Mouse (Mus musculus): ENCODE data around the gene Gclm. TPM values are rescaled to one million over a fixed set of nuclear protein-coding genes. Genes with fewer than 3 reads are reported as not detected.
A peak's percentile ranks its signal among the peaks of the same experiment; 100 is the strongest.
"Not testable (repeated sequence)": the region's sequence is repeated elsewhere in the genome, so short reads cannot be mapped to it uniquely, and the experiment has no call there.

The Gclm gene
- polyA plus RNA-seq, 1 experiment = 23.2 TPM

- no peaks in the 10 kb centered on the region for H3K36me3 ChIP-seq (ENCODE audit: control insufficient read depth, insufficient read depth)
- H3K27me3 ChIP-seq (ENCODE audit: control insufficient read depth, insufficient read depth, insufficient read length) = no peaks in the 10 kb centered on the region
- H3K4me2 ChIP-seq (ENCODE audit: low read depth) = no peak overlapping the region
- H3K4me3 ChIP-seq = no peak overlapping the region
- H3ac ChIP-seq (ENCODE audit: control insufficient read depth, insufficient read length) = no peak overlapping the region
- no peak for TF ChIP-seq USF1 (IDR thresholded peaks at IDR 0.05; ENCODE audit: low read depth)
- no peak for TF ChIP-seq REST (IDR thresholded peaks at IDR 0.05; ENCODE audit: insufficient read depth, insufficient read length)
- TF ChIP-seq TCF3 (IDR thresholded peaks at IDR 0.05; ENCODE audit: insufficient read length, low read depth) = no peak
- TF ChIP-seq MYOD1 (IDR thresholded peaks at IDR 0.05; ENCODE audit: control insufficient read depth in 1 of 3, insufficient read length in 2 of 3, low read depth in 2 of 3) = no peak
- no peak for TF ChIP-seq TCF12 (IDR thresholded peaks at IDR 0.05; ENCODE audit: insufficient read depth, poor library complexity, severe bottlenecking)
- TF ChIP-seq MYOG (IDR thresholded peaks at IDR 0.05; ENCODE audit: control insufficient read depth in 1 of 3, insufficient read depth in 1 of 3, insufficient read length in 2 of 3, low read depth in 2 of 3) = no peak
- no peak for TF ChIP-seq MAX (IDR thresholded peaks at IDR 0.05; ENCODE audit: low read depth)
- TF ChIP-seq CEBPB (IDR thresholded peaks at IDR 0.05; ENCODE audit: insufficient read depth, poor library complexity, severe bottlenecking) = no peak
- TF ChIP-seq POLR2AphosphoS2 (IDR thresholded peaks at IDR 0.05; ENCODE audit: insufficient read length, low read depth) = no peak
- no peak for TF ChIP-seq SRF (IDR thresholded peaks at IDR 0.05; ENCODE audit: control insufficient read depth, insufficient read length, low read depth)
- TF ChIP-seq E2F4 (IDR thresholded peaks at IDR 0.05; ENCODE audit: insufficient read depth) = no peak
- H3K79me2 ChIP-seq (ENCODE audit: control insufficient read depth, insufficient read depth) = no peaks in the 10 kb centered on the region
Observed at GRCm38 (mm10) chr3:122211446-122212125, 33.8 kb upstream of the Gclm start.

DNA sequence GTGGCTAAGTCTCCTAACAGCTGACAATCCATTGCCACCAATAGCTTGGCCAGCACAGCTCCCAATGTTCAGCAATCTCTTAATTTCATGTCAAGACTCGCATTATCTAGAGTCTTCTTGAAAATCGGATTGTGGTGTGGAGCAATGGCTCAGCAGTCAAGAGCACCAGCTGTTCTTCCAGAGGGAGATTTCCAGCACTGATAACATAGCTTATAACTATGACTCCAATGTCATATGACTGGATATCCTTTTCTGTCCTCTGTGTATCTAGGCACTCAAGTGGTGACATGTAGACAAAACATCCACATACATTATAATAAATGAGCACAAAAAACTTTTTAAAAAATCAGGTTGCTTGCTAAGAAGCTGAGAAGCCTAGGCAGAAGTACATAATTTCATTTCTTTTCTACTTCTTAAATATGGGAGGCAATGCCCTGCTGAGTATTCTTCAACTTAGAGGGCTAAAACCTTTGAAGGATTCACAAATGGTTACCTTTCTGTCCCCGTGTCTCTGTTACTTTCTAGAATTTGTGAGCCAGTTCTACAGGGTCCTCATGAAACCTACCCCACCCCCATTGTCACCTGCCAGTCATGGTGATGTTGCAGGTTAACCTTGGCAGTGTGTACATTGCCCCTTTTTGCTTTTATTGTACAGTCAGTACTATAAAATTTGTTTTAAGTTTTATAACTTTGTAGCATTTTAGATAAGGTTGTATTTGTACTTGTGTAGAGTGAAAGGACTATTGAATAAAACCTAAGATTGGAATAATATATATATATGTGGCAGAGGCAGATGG is 23.9 kb upstream of the Gclm start:
- Histone ChIP-seq H3K36me3 (ENCODE audit: control insufficient read depth, insufficient read depth) (no peaks in the 10 kb centered on the region), H3K4me2 (ENCODE audit: low read depth) (no peak overlapping the region), H3K27me3 (ENCODE audit: control insufficient read depth, insufficient read depth, insufficient read length) (peaks cover 10% of the 10 kb centered on the region), H3K4me3 (no peak overlapping the region), H3K79me2 (ENCODE audit: control insufficient read depth, insufficient read depth) (no peaks in the 10 kb centered on the region), H3ac (ENCODE audit: control insufficient read depth, insufficient read length) (no peak overlapping the region)
- TF ChIP-seq USF1 (IDR thresholded peaks at IDR 0.05; ENCODE audit: low read depth) (no peak), TCF3 (IDR thresholded peaks at IDR 0.05; ENCODE audit: insufficient read length, low read depth) (no peak), MAX (IDR thresholded peaks at IDR 0.05; ENCODE audit: low read depth) (no peak), MYOD1 (IDR thresholded peaks at IDR 0.05; ENCODE audit: control insufficient read depth in 1 of 3, insufficient read length in 2 of 3, low read depth in 2 of 3) (no peak), MYOG (IDR thresholded peaks at IDR 0.05; ENCODE audit: control insufficient read depth in 1 of 3, insufficient read depth in 1 of 3, insufficient read length in 2 of 3, low read depth in 2 of 3) (no peak), TCF12 (IDR thresholded peaks at IDR 0.05; ENCODE audit: insufficient read depth, poor library complexity, severe bottlenecking) (no peak), POLR2A (IDR thresholded peaks at IDR 0.05; ENCODE audit: insufficient read length, low read depth) (no peak), E2F4 (IDR thresholded peaks at IDR 0.05; ENCODE audit: insufficient read depth) (no peak), POLR2AphosphoS2 (IDR thresholded peaks at IDR 0.05; ENCODE audit: insufficient read length, low read depth) (no peak), SRF (IDR thresholded peaks at IDR 0.05; ENCODE audit: control insufficient read depth, insufficient read length, low read depth) (no peak)

DNA sequence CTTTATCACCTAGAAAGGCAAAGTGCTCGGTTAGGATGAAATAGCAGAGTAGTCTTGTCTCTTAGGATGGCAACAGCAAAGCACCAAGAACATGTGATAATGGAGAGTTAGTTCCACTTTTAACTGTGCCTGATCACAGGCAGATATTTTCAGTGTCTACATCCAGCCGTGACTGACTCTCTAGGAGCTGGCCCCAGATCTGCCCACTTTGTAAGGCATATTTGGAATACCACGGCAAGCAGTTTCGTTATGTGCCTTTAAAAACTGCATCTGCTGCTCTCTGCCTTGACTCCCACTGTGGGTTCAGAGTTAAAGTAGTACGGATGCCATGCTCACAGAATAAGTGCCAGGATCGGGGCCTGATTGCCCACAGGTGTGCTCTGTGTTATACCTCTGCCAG is 18.4 kb upstream of the Gclm start:
- peak overlapping the region; percentile 30 for H3K4me2 ChIP-seq (ENCODE audit: low read depth)

GRCm38 (mm10) chr3:122235772-122236171 is 9.6 kb upstream of the Gclm start:
- Histone ChIP-seq H3K4me2 (ENCODE audit: low read depth) (no peak overlapping the region), H3ac (ENCODE audit: control insufficient read depth, insufficient read length) (no peak overlapping the region), H3K4me3 (no peak overlapping the region), H3K36me3 (ENCODE audit: control insufficient read depth, insufficient read depth) (no peaks in the 10 kb centered on the region), H3K27me3 (ENCODE audit: control insufficient read depth, insufficient read depth, insufficient read length) (peaks cover 19% of the 10 kb centered on the region), H3K79me2 (ENCODE audit: control insufficient read depth, insufficient read depth) (no peaks in the 10 kb centered on the region)
- no peak for TF ChIP-seq MYOD1 (IDR thresholded peaks at IDR 0.05; ENCODE audit: control insufficient read depth in 1 of 3, insufficient read length in 2 of 3, low read depth in 2 of 3)
- TF ChIP-seq MAX (IDR thresholded peaks at IDR 0.05; ENCODE audit: low read depth) = no peak
- no peak for TF ChIP-seq USF1 (IDR thresholded peaks at IDR 0.05; ENCODE audit: low read depth)
- no peak for TF ChIP-seq CEBPB (IDR thresholded peaks at IDR 0.05; ENCODE audit: insufficient read depth, poor library complexity, severe bottlenecking)
- TF ChIP-seq POLR2AphosphoS2 (IDR thresholded peaks at IDR 0.05; ENCODE audit: insufficient read length, low read depth) = no peak
- no peak for TF ChIP-seq MYOG (IDR thresholded peaks at IDR 0.05; ENCODE audit: control insufficient read depth in 1 of 3, insufficient read depth in 1 of 3, insufficient read length in 2 of 3, low read depth in 2 of 3)
- no peak for TF ChIP-seq SRF (IDR thresholded peaks at IDR 0.05; ENCODE audit: control insufficient read depth, insufficient read length, low read depth)
- no peak for TF ChIP-seq TCF12 (IDR thresholded peaks at IDR 0.05; ENCODE audit: insufficient read depth, poor library complexity, severe bottlenecking)
- no peak for TF ChIP-seq POLR2A (IDR thresholded peaks at IDR 0.05; ENCODE audit: insufficient read length, low read depth)
- TF ChIP-seq REST (IDR thresholded peaks at IDR 0.05; ENCODE audit: insufficient read depth, insufficient read length) = no peak
- no peak for TF ChIP-seq E2F4 (IDR thresholded peaks at IDR 0.05; ENCODE audit: insufficient read depth)
- TF ChIP-seq TCF3 (IDR thresholded peaks at IDR 0.05; ENCODE audit: insufficient read length, low read depth) = no peak

More for the DNA sequence above, 18.4 kb upstream of the Gclm start:
- H3K27me3 ChIP-seq (ENCODE audit: control insufficient read depth, insufficient read depth, insufficient read length); H3K36me3 ChIP-seq (ENCODE audit: control insufficient read depth, insufficient read depth); H3K4me3 ChIP-seq; H3K79me2 ChIP-seq (ENCODE audit: control insufficient read depth, insufficient read depth); H3ac ChIP-seq (ENCODE audit: control insufficient read depth, insufficient read length): not testable (repeated sequence)

All from myocyte (in vitro differentiated cells).